Mouse (Mus musculus) fat pad, adult 2 months (tissue): ENCODE data around the gene Rcan2.

Experiments
- DNase-seq: peaks from one replicate; pipeline ENCODE4 v3.0.0-alpha.2; 2011; ENCODE audit warnings: low read depth, low spot score; ENCODE audit errors: extremely low read depth

Rcan2 gene

GRCm38 (mm10) chr17:43801077-43801476 lies at the start of gene Rcan2:
Rcan2 (plus strand) TSS chr17:43801351.
- DNase-seq = no peak

- DNase-seq = no peak
Measured at GRCm38 (mm10) chr17:43752811-43753210, 48.3 kb upstream of the Rcan2 start.

GRCm38 (mm10) chr17:43754687-43755086 lies 46.5 kb upstream of the Rcan2 start:
- no peak for DNase-seq

- DNase-seq = no peak
Measured at GRCm38 (mm10) chr17:43758607-43759259, 42.4 kb upstream of the Rcan2 start.

GRCm38 (mm10) chr17:43784531-43784930 lies 16.6 kb upstream of the Rcan2 start:
- DNase-seq = no peak

- no peak for DNase-seq
Measured at GRCm38 (mm10) chr17:43788222-43788621, 12.9 kb upstream of the Rcan2 start.

GRCm38 (mm10) chr17:43789376-43789775 lies 11.8 kb upstream of the Rcan2 start:
- no peak for DNase-seq

- DNase-seq = no peak
Measured at GRCm38 (mm10) chr17:43791751-43792150, 9.4 kb upstream of the Rcan2 start.

GRCm38 (mm10) chr17:43794731-43795280 lies 6.3 kb upstream of the Rcan2 start:
- no peak for DNase-seq

GRCm38 (mm10) chr17:43801595-43802373 lies 633 bp downstream of the Rcan2 start:
- DNase-seq = no peak

- no peak for DNase-seq
Measured at GRCm38 (mm10) chr17:43802414-43802813, 1.3 kb downstream of the Rcan2 start.

- no peak for DNase-seq
Measured at GRCm38 (mm10) chr17:43803111-43803510, 2.0 kb downstream of the Rcan2 start.

GRCm38 (mm10) chr17:43803764-43804163 lies 2.6 kb downstream of the Rcan2 start:
- no peak for DNase-seq

GRCm38 (mm10) chr17:43806841-43807240 lies 5.7 kb downstream of the Rcan2 start:
- DNase-seq = no peak

- no peak for DNase-seq
Measured at GRCm38 (mm10) chr17:43811453-43811852, 10.3 kb downstream of the Rcan2 start.

- DNase-seq = no peak
Measured at GRCm38 (mm10) chr17:43815376-43815775, 14.2 kb downstream of the Rcan2 start.

GRCm38 (mm10) chr17:43816480-43816879 lies 15.3 kb downstream of the Rcan2 start:
- no peak for DNase-seq

GRCm38 (mm10) chr17:43817171-43817570 lies 16.0 kb downstream of the Rcan2 start:
- DNase-seq = no peak

GRCm38 (mm10) chr17:43818390-43818789 lies 17.2 kb downstream of the Rcan2 start:
- DNase-seq = no peak

- DNase-seq = no peak
Measured at GRCm38 (mm10) chr17:43820904-43821303, 19.8 kb downstream of the Rcan2 start.

- DNase-seq = no peak
Measured at GRCm38 (mm10) chr17:43822207-43822606, 21.1 kb downstream of the Rcan2 start.

GRCm38 (mm10) chr17:43822630-43823029 lies 21.5 kb downstream of the Rcan2 start:
- DNase-seq = no peak
